Mouse (Mus musculus): ENCODE data around the gene Brd4. TPM values are rescaled to one million over a fixed set of nuclear protein-coding genes. Genes with fewer than 3 reads are reported as not detected.
A peak's percentile ranks its signal among the peaks of the same experiment; 100 is the strongest.

The Brd4 gene
- 73.1 and 105 TPM in 2 replicates for polyA plus RNA-seq (2016; fragmentation: Nextera tagmentation; extraction: Ambion mirVana)

DNA sequence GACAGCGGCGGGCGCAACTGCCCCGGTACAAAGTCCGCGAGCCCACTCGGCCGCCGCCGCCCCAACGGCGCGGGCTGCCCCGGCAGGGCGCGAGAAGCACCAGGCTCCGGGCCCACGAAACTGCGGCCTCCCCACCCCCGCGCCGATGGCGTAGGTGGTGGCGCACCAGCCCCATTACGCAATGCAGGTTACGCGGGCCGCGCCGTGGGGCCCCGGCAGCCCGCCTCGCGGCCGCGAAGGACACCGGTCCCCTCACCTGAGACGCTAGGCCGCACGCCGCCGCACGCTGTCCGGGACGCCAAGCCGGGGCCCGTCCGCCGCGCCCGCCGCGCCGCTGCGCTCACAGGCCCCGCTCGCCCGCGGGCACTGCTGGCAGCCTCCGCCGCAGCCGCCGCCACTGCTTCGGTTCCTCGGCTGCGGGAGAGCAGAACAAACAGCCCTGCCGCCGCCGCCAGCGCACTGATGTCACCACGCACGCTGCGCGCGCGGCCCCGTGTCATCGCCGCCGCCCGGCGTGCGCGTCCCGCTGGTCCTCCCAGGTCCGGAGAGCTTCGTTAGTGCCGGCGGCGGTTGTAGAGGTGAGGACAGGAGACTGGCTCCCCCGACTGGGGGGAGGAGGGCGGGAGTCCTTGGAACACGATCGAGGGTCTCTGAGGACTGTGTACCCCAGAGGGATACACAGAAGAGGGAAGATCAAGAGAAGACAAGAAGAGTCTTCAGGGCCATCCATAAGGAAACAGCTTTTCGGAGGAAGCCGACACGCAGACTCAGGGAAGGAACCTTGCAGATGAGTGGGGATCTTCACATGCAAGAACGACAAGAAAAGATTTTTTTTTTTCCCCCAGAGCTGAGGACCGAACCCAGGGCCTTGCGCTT lies at the start of gene Brd4:
TSS of gene Brd4 (minus strand) at position 461 of the 876 bp plus-strand sequence.
- no peaks in the 10 kb centered on the region for H3K36me3 ChIP-seq

DNA sequence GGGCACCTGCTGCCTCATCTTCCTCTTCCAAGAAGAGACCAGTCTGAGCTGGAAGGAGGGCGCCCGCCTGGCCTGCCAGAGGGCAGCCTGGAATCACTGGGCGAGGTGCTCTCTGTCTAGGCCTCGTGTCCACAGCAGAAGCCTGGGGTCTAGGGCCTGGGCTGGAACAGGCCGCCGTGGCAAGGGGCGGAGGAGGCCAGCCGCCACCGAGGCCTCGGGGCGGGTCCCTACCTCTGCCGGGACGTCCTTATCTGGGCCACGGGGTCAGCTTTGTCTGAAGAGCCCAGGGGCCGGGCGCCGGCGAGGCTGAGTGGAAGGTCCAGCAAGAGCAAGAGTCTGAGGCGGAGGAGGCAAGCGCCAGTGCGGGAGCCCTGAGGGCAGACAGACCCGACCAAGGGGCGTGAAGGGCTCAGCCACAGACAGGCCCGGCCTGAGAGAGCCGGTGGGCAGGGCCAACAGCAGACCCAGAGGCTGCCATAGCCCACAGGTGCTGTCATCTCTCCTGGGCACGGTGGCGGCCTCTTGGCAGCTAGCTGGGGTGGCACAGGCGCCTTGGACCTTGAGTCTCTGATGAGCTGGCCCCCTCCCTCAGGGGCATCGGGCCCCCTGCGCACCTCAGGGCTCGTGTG lies 49.3 kb upstream of the Brd4 start:
- Histone ChIP-seq H3K4me1 (peaks cover 19% of the 10 kb centered on the region), H3K27ac (peak overlapping the region; percentile 52), H3K27me3 (ENCODE audit: insufficient read depth, poor library complexity, severe bottlenecking) (no peaks in the 10 kb centered on the region), H3K9me3 (no peaks in the 10 kb centered on the region), H3K4me3 (peak overlapping the region; percentile 8; the same call in 1 of the 2 replicates), H3K36me3 (peaks cover 84% of the 10 kb centered on the region)
- no peak for DNase-seq (ENCODE audit: low spot score)
- WGBS = 67% methylated on average over 31 of the region's 31 CpGs

More for the DNA sequence above, at the start of gene Brd4:
- Histone ChIP-seq H3K27ac (peak within 1 kb of the TSS; percentile 100), H3K4me1 (peaks cover 15% of the 10 kb centered on the region; the same call in 1 of the 2 replicates), H3K4me3 (peak within 1 kb of the TSS; percentile 95), H3K27me3 (ENCODE audit: insufficient read depth, poor library complexity, severe bottlenecking) (no peaks in the 10 kb centered on the region), H3K9me3 (no peaks in the 10 kb centered on the region)
- DNase-seq (ENCODE audit: low spot score) = peak; percentile 96
- under 1% methylated on average over 97 of the region's 100 CpGs for WGBS

DNA sequence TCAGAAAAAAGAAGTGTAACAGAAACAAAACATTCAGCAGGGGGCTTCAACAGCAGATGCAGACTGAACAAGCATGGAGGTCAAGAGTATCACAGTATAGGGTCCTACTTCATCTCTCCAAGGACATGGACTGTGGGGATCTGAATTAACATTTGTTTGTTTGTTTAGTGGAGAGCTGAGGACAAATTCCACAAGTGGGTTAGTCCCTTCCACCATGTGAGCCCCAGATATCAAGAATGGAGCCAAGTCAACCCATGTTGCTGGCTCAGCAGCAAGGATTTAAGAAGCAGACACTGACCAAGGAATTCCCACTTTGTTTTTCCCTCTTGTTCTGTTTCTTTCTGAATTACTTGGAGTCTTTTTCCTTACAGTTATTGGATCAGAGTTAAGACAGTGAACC lies 43.0 kb upstream of the Brd4 start:
- Histone ChIP-seq H3K36me3 (peaks cover 69% of the 10 kb centered on the region), H3K4me3 (no peak overlapping the region), H3K27ac (no peak overlapping the region), H3K4me1 (peaks cover 5% of the 10 kb centered on the region; the same call in 1 of the 2 replicates), H3K9me3 (no peaks in the 10 kb centered on the region), H3K27me3 (ENCODE audit: insufficient read depth, poor library complexity, severe bottlenecking) (no peaks in the 10 kb centered on the region)
- DNase-seq (ENCODE audit: low spot score) = no peak

DNA sequence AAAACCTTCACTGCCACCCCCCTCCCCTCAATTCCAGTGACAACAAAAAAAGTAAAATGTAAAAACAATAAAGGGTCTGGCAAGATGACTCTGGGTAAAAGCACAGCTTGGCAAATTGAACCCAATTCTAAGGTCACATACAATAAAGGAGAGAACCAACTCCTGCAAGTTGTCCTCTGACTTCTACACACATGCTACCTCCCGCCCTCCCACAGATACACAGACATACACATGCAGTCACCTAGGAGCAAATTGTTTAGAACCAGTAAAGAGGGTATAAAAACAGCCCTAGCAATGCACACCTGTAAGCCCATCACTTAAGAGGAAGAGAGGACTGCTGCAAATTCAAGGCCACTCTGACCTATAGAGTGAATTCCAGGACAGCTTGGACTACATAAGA lies 38.3 kb upstream of the Brd4 start:
- Histone ChIP-seq H3K36me3 (peaks cover 44% of the 10 kb centered on the region), H3K27me3 (ENCODE audit: insufficient read depth, poor library complexity, severe bottlenecking) (no peaks in the 10 kb centered on the region), H3K4me1 (peaks cover 21% of the 10 kb centered on the region), H3K27ac (no peak overlapping the region), H3K4me3 (0 out of 2 replicates have a peak overlapping the region, but pooled peaks have one; percentile 78), H3K9me3 (no peaks in the 10 kb centered on the region)
- WGBS = 93% methylated on average over 1 of the region's 1 CpGs
- no peak for DNase-seq (ENCODE audit: low spot score)

DNA sequence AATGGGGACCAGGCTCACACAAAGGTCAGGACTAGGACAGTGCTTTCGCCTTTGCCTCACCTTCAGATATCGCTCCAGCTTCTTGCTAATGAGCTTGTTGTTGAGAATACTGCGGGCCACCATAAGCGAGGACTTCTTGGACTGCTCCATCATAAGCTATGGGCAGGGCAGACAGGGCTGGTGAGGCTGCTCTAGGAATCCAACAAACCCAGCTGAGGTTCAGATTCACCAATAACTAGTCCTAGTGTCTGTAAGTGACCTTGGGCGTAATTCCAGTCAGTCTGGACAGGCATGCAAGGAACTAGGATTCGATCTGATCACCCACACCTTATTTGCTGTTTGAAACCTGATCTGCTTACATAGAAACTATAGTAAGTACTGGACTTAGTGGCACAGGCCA lies 37.3 kb upstream of the Brd4 start:
- WGBS = 20% methylated on average over 6 of the region's 6 CpGs
- H3K36me3 ChIP-seq = peaks cover 45% of the 10 kb centered on the region

DNA sequence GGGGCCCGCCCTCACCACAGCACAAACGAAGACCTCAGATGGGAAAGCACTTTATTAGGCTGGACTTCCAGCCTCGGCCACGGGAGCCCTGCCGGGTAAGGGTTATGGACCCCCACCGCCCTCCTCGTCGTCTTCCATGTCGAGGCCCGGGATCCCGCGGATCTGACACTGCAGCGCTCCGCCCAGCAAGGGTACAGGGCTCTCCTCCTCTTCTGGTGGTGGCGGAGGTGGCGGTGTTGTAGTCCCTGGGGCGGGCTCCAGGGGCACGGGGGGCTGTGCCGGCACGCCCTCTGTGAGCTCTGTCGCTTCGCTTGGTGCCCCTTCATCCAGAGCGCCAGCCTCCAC lies 36.8 kb upstream of the Brd4 start:
- H3K9me3 ChIP-seq = no peaks in the 10 kb centered on the region

More for the DNA sequence above, 37.3 kb upstream of the Brd4 start:
- no peaks in the 10 kb centered on the region for H3K9me3 ChIP-seq
- H3K27ac ChIP-seq = peak overlapping the region; percentile 95
- H3K4me1 ChIP-seq = peaks cover 21% of the 10 kb centered on the region
- peak overlapping the region; percentile 78 for H3K4me3 ChIP-seq
- no peak for DNase-seq (ENCODE audit: low spot score)
- no peaks in the 10 kb centered on the region for H3K27me3 ChIP-seq (ENCODE audit: insufficient read depth, poor library complexity, severe bottlenecking)

DNA sequence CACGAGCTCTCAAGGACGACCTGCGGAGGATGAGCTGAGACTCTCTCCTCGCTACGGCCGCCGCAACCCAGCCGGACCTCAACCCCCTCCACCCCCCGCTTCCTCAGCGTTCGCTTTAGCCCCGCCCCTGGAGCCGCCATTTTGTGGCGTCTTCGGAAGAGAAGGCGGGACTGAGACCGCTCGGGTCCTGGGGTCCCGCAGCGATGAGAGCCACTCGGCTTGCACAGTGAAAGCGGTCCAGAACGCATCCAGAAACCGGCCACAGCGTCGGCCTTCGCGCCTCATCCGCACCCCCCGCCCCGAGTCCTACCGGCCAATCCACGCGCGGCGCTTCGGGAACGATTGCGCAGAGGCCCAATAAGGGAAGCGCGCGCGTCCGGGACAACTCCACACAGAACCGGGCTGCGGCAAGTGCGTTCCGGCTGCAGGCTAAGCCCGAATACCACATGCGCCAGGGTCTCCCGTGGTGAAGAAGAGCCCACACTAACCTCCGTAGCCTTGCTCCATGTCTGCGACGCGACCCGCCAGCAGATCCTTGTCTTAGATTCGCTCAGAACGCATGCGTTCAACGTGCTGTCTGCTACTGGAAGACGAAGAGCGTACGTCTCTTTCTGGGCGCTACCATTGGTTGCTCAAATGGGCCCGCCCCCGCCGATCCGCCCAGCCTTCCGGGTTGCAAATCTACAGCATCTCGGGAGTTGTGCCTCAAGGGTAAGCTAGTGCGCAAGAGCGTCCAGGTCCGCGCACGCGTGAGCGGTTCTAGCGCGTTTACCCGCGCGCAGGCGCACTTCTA lies 36.3 kb upstream of the Brd4 start, which contains the start of gene Akap8:
TSS of gene Akap8 (minus strand) at position 642 of the 793 bp plus-strand sequence.
- H3K27me3 ChIP-seq (ENCODE audit: insufficient read depth, poor library complexity, severe bottlenecking) = no peaks in the 10 kb centered on the region
- H3K36me3 ChIP-seq = peaks cover 45% of the 10 kb centered on the region
- WGBS = under 1% methylated on average over 83 of the region's 83 CpGs
- peak within 1 kb of the TSS; percentile 95 for H3K27ac ChIP-seq
- H3K4me3 ChIP-seq = peak within 1 kb of the TSS; percentile 78
- peak; percentile 100 for DNase-seq (ENCODE audit: low spot score)
- H3K9me3 ChIP-seq = no peaks in the 10 kb centered on the region
- H3K4me1 ChIP-seq = peaks cover 21% of the 10 kb centered on the region

More for the DNA sequence above, 36.8 kb upstream of the Brd4 start:
- peak overlapping the region; percentile 95 for H3K27ac ChIP-seq
- H3K4me1 ChIP-seq = peaks cover 21% of the 10 kb centered on the region
- 0% methylated on average over 23 of the region's 23 CpGs for WGBS
- no peak for DNase-seq (ENCODE audit: low spot score)
- H3K36me3 ChIP-seq = peaks cover 45% of the 10 kb centered on the region
- no peaks in the 10 kb centered on the region for H3K27me3 ChIP-seq (ENCODE audit: insufficient read depth, poor library complexity, severe bottlenecking)
- H3K4me3 ChIP-seq = peak overlapping the region; percentile 78

DNA sequence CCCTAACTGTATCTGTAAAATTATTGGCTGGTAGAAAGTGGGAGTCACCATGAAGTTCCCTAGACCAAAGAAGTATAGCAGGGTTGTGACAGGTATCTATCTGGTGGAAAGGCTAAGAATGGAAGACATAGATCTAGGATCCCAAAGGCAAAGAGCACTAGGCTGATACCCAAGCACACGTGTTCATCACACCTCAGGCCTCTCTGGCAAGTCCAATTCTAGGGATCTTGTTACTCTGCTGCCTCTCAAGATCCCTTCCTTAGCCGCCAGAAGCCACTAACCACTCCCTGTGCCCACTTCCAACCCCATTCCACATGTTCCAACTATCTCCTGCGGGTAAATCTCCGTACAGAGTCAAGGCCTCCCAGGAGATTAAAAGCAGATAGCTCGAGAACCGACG lies 35.4 kb upstream of the Brd4 start:
- WGBS = 0% methylated on average over 7 of the region's 7 CpGs
- DNase-seq (ENCODE audit: low spot score) = no peak
- H3K4me1 ChIP-seq = peaks cover 21% of the 10 kb centered on the region
- H3K36me3 ChIP-seq = peaks cover 48% of the 10 kb centered on the region
- no peaks in the 10 kb centered on the region for H3K9me3 ChIP-seq
- no peaks in the 10 kb centered on the region for H3K27me3 ChIP-seq (ENCODE audit: insufficient read depth, poor library complexity, severe bottlenecking)
- H3K4me3 ChIP-seq = peak overlapping the region; percentile 78
- peak overlapping the region; percentile 95 for H3K27ac ChIP-seq

DNA sequence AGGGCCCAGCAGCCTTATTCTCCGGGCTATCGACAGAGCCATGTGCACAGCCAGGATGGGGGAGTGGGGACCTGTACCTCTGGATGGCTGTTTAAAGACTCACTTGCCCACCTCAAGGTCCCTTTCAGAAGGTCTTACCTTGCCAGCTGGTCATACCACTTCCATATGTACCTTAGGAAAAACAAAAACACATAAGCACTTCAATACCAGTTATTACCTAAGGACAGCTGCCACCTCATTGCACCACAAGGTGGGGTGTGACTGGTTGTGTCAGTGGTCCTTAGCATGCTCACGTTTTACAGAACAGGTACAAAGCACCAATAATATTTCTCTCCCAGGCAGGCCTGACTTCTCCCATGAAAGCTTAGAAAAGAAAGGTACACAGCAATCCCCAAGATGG lies 33.2 kb upstream of the Brd4 start:
- no peak for DNase-seq (ENCODE audit: low spot score)
- Histone ChIP-seq H3K9me3 (no peaks in the 10 kb centered on the region), H3K36me3 (peaks cover 60% of the 10 kb centered on the region), H3K27me3 (ENCODE audit: insufficient read depth, poor library complexity, severe bottlenecking) (no peaks in the 10 kb centered on the region), H3K4me3 (no peak overlapping the region), H3K27ac (no peak overlapping the region), H3K4me1 (peaks cover 18% of the 10 kb centered on the region)
- 86% methylated on average over 3 of the region's 3 CpGs for WGBS

DNA sequence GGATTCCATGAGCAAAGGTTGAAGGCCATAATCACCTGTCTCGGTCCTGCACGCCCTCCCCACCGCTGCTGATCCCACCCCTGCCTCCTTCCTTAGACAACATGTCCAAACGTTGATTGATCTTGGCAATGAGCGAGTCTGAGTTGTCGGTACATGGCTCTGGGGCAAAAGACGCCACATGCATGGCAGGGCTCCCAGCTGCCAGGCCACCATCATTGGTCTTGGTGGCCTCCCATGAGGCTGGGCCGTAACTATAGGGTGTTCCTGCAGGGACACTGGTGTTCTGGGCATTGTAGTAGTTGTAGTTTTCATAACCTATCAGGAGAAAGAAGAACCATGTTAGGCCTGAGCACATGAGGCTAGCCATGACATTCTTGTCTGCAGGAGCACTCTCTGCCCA lies 32.5 kb upstream of the Brd4 start:
- Histone ChIP-seq H3K9me3 (no peaks in the 10 kb centered on the region), H3K4me3 (no peak overlapping the region), H3K4me1 (peaks cover 11% of the 10 kb centered on the region), H3K36me3 (peaks cover 67% of the 10 kb centered on the region), H3K27ac (no peak overlapping the region), H3K27me3 (ENCODE audit: insufficient read depth, poor library complexity, severe bottlenecking) (no peaks in the 10 kb centered on the region)
- DNase-seq (ENCODE audit: low spot score) = no peak
- WGBS = 96% methylated on average over 8 of the region's 8 CpGs

DNA sequence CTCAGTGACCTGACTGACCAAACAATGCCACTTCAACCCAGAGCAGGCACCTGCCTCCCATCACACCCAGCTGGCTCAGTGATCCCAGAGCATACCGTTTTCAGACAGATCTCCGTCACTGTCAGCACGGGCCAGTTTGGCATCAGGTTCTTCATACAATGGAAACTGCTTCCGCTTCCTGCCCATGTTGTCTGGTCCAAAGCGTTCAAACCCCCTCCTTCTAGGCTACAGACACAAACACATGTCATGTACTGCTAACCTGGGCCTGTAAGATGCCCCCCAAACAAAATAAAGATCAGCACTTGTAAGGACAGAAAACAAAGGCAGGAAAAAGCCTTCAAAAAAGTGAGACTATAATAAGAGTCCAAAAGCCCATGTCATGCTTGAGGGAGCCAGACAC lies 31.0 kb upstream of the Brd4 start:
- no peak overlapping the region for H3K4me3 ChIP-seq

DNA sequence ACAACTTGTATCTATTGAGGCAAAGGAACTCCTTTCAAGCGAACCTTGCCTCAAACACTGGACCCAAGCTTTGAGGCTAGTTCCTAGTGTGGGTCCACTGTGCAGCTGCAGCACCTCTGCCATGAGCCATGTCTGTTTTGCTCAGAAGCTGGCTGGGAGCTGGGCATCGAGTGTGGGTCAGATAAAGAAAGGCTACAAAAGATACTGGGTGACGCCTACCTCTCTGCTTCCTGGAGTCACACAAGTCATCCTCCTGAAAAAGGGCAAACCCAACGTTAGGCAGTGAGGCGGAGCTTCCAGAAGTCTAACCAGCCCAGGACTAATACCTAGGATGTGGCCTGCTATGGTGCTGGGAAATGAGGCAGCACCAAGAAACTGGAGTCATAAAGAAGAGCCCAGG lies 29.4 kb upstream of the Brd4 start:
- WGBS = 78% methylated on average over 5 of the region's 5 CpGs
- peaks cover under 1% of the 10 kb centered on the region for H3K4me1 ChIP-seq
- no peak for DNase-seq (ENCODE audit: low spot score)
- no peaks in the 10 kb centered on the region for H3K9me3 ChIP-seq
- no peak overlapping the region for H3K4me3 ChIP-seq
- H3K27ac ChIP-seq = no peak overlapping the region
- peaks cover 98% of the 10 kb centered on the region for H3K36me3 ChIP-seq
- no peaks in the 10 kb centered on the region for H3K27me3 ChIP-seq (ENCODE audit: insufficient read depth, poor library complexity, severe bottlenecking)

More for the DNA sequence above, 31.0 kb upstream of the Brd4 start:
- Histone ChIP-seq H3K9me3 (no peaks in the 10 kb centered on the region), H3K36me3 (peaks cover 81% of the 10 kb centered on the region), H3K27ac (no peak overlapping the region), H3K4me1 (peaks cover 6% of the 10 kb centered on the region), H3K27me3 (ENCODE audit: insufficient read depth, poor library complexity, severe bottlenecking) (no peaks in the 10 kb centered on the region)
- WGBS = 92% methylated on average over 5 of the region's 5 CpGs
- DNase-seq (ENCODE audit: low spot score) = no peak
